Mouse (Mus musculus) ES-E14 (cell line): ENCODE measurements around the gene Pqlc2.

Source experiments
- CHD2 ChIP-seq: IDR thresholded peaks from 2 replicates; pipeline ENCODE4 v1.6.1; 2014; ENCODE audit warnings: mild to moderate bottlenecking, low read depth, low read length, inconsistent platforms
- HCFC1 ChIP-seq: IDR thresholded peaks from 2 replicates; pipeline ENCODE4 v1.6.1; 2012; ENCODE audit warnings: low read length, inconsistent platforms, borderline replicate concordance; ENCODE audit not compliant: insufficient read depth
- MAFK ChIP-seq: IDR thresholded peaks from 2 replicates; pipeline ENCODE4 v1.6.1; 2014; ENCODE audit warnings: mild to moderate bottlenecking, low read depth, low read length, inconsistent platforms; ENCODE audit not compliant: insufficient read depth
- ZC3H11A ChIP-seq: IDR thresholded peaks from 2 replicates; pipeline ENCODE4 v1.6.1; 2012; ENCODE audit warnings: low read depth, mild to moderate bottlenecking, inconsistent platforms, low read length, borderline replicate concordance
- ZNF384 ChIP-seq: IDR thresholded peaks from 2 replicates; pipeline ENCODE4 v1.6.1; 2012; ENCODE audit warnings: low read depth, low read length, inconsistent platforms

GRCm38 (mm10) chr4:139310899-139311701, 592 bp upstream of the Pqlc2 start:
- TF ChIP-seq ZC3H11A (no peak), ZNF384 (no peak), MAFK (no peak), HCFC1 (no peak), CHD2 (no peak)
